Mouse (Mus musculus) lung, embryonic 15.5 days (tissue): ENCODE data around the gene Tmem164. TPM values are rescaled to one million over a fixed set of nuclear protein-coding genes. Genes with fewer than 3 reads are reported as not detected.
A peak's percentile ranks its signal among the peaks of the same experiment; 100 is the strongest.

Experiments used
- microRNA counts: library from miRNA; unstranded; fragments of <30 nt; microRNA quantifications from one replicate; lab custom pipeline; 2016
- microRNA-seq: library from miRNA; unstranded; fragments of <30 nt; microRNA quantifications from one replicate; pipeline ENCODE4, GENCODE M21; 2016
- polyA plus RNA-seq: library from polyadenylated mRNA; unstranded; fragments of >200 nt; fragmentation: Nextera tagmentation; extraction: Ambion mirVana; gene quantifications from 2 replicates; pipeline ENCODE4 v1.2.1, GENCODE M21; 2015

Tmem164 gene
- polyA plus RNA-seq, 1 experiment from 2014 or later: 53.5 TPM

MicroRNAs encoded within 50 kb of the gene (microRNA counts, 519-probe panel; counts per million panel counts)
- 2,615 counts per million, percentile 62 among the panel's probes with 10 or more counts for microRNA mmu-miR-652 (lab: Ali Mortazavi, UCI)

Small RNA genes lying within 50 kb of the gene (microRNA-seq; reads per million reads assigned to microRNA genes)
- gene Mir652: 8,038 reads per million, percentile 94 among the genes with 10 or more reads in this experiment
